Mouse (Mus musculus): Measurements from ENCODE around the gene Gtf2ird2. TPM values are rescaled to one million over a fixed set of nuclear protein-coding genes. Genes with fewer than 3 reads are reported as not detected.

Gtf2ird2 gene
- polyA plus RNA-seq, 1 experiment from 2014 or later: 6.5 TPM

- no peak for ATAC-seq (replicated peaks; ENCODE audit: insufficient number of reproducible peaks, low FRiP score, low TSS enrichment)
These were observed 48.7 kb downstream of the Gtf2ird2 start for GRCm38 (mm10) chr5:134232568-134232967.

GRCm38 (mm10) chr5:134233244-134233651, 49.4 kb downstream of the Gtf2ird2 start:
- H3K27ac ChIP-seq (ENCODE audit: low read depth, low read length): no peak overlapping the region
- 55% methylated on average over 7 of the region's 7 CpGs for WGBS (ENCODE audit: insufficient replicate concordance)
- no peak for ATAC-seq (replicated peaks; ENCODE audit: insufficient number of reproducible peaks, low FRiP score, low TSS enrichment)
- H3K36me3 ChIP-seq (ENCODE audit: control insufficient read depth, insufficient read depth, low read length): peaks cover 23% of the 10 kb centered on the region
- no peak overlapping the region for H3K4me3 ChIP-seq (ENCODE audit: low read depth, low read length)
- H3K4me1 ChIP-seq (ENCODE audit: control insufficient read depth, insufficient read depth, low read length): peaks cover 28% of the 10 kb centered on the region
- H3K27me3 ChIP-seq (ENCODE audit: control insufficient read depth, insufficient read depth, low read length): no peaks in the 10 kb centered on the region
- H3K9me3 ChIP-seq (replicated peaks; ENCODE audit: control insufficient read depth, low read length): no peaks in the 10 kb centered on the region
- no peak overlapping the region for H3K4me2 ChIP-seq
- H3K9ac ChIP-seq (ENCODE audit: low read depth, low read length): no peak overlapping the region

More at GRCm38 (mm10) chr5:134232568-134232967, 48.7 kb downstream of the Gtf2ird2 start:
- Histone ChIP-seq H3K27ac (ENCODE audit: low read depth, low read length) (0 out of 2 replicates have a peak overlapping the region, but pooled peaks have one; percentile 24), H3K4me1 (ENCODE audit: control insufficient read depth, insufficient read depth, low read length) (peaks cover 33% of the 10 kb centered on the region), H3K9me3 (replicated peaks; ENCODE audit: control insufficient read depth, low read length) (no peaks in the 10 kb centered on the region), H3K4me3 (ENCODE audit: low read depth, low read length) (no peak overlapping the region), H3K36me3 (ENCODE audit: control insufficient read depth, insufficient read depth, low read length) (peaks cover 17% of the 10 kb centered on the region), H3K4me2 (no peak overlapping the region), H3K9ac (ENCODE audit: low read depth, low read length) (no peak overlapping the region), H3K27me3 (ENCODE audit: control insufficient read depth, insufficient read depth, low read length) (no peaks in the 10 kb centered on the region)
- 32% methylated on average over 7 of the region's 7 CpGs for WGBS (ENCODE audit: insufficient replicate concordance)

GRCm38 (mm10) chr5:134234205-134234604, 50.4 kb downstream of the Gtf2ird2 start:
- H3K27ac ChIP-seq (ENCODE audit: low read depth, low read length): no peak overlapping the region
- ATAC-seq (replicated peaks; ENCODE audit: insufficient number of reproducible peaks, low FRiP score, low TSS enrichment): no peak
- H3K4me2 ChIP-seq: no peak overlapping the region
- H3K36me3 ChIP-seq (ENCODE audit: control insufficient read depth, insufficient read depth, low read length): peaks cover 32% of the 10 kb centered on the region
- no peaks in the 10 kb centered on the region for H3K9me3 ChIP-seq (replicated peaks; ENCODE audit: control insufficient read depth, low read length)
- H3K4me1 ChIP-seq (ENCODE audit: control insufficient read depth, insufficient read depth, low read length): peaks cover 24% of the 10 kb centered on the region
- H3K9ac ChIP-seq (ENCODE audit: low read depth, low read length): no peak overlapping the region
- H3K4me3 ChIP-seq (ENCODE audit: low read depth, low read length): no peak overlapping the region
- WGBS (ENCODE audit: insufficient replicate concordance): 62% methylated on average over 2 of the region's 2 CpGs
- H3K27me3 ChIP-seq (ENCODE audit: control insufficient read depth, insufficient read depth, low read length): no peaks in the 10 kb centered on the region

GRCm38 (mm10) chr5:134235111-134235510, 51.3 kb downstream of the Gtf2ird2 start:
- no peak for ATAC-seq (replicated peaks; ENCODE audit: insufficient number of reproducible peaks, low FRiP score, low TSS enrichment)
- Histone ChIP-seq H3K4me1 (ENCODE audit: control insufficient read depth, insufficient read depth, low read length) (peaks cover 24% of the 10 kb centered on the region), H3K27me3 (ENCODE audit: control insufficient read depth, insufficient read depth, low read length) (no peaks in the 10 kb centered on the region), H3K36me3 (ENCODE audit: control insufficient read depth, insufficient read depth, low read length) (peaks cover 41% of the 10 kb centered on the region), H3K27ac (ENCODE audit: low read depth, low read length) (peak overlapping the region; percentile 67), H3K4me2 (no peak overlapping the region), H3K9me3 (replicated peaks; ENCODE audit: control insufficient read depth, low read length) (no peaks in the 10 kb centered on the region), H3K9ac (ENCODE audit: low read depth, low read length) (peak overlapping the region; percentile 50; the same call in 1 of the 2 replicates), H3K4me3 (ENCODE audit: low read depth, low read length) (no peak overlapping the region)
- 30% methylated on average over 6 of the region's 6 CpGs for WGBS (ENCODE audit: insufficient replicate concordance)

GRCm38 (mm10) chr5:134236241-134236640, 52.4 kb downstream of the Gtf2ird2 start:
- Histone ChIP-seq H3K9ac (ENCODE audit: low read depth, low read length) (no peak overlapping the region), H3K4me2 (no peak overlapping the region), H3K4me3 (ENCODE audit: low read depth, low read length) (no peak overlapping the region), H3K27me3 (ENCODE audit: control insufficient read depth, insufficient read depth, low read length) (no peaks in the 10 kb centered on the region), H3K4me1 (ENCODE audit: control insufficient read depth, insufficient read depth, low read length) (peaks cover 24% of the 10 kb centered on the region), H3K36me3 (ENCODE audit: control insufficient read depth, insufficient read depth, low read length) (peaks cover 52% of the 10 kb centered on the region), H3K27ac (ENCODE audit: low read depth, low read length) (0 out of 2 replicates have a peak overlapping the region, but pooled peaks have one; percentile 67), H3K9me3 (replicated peaks; ENCODE audit: control insufficient read depth, low read length) (no peaks in the 10 kb centered on the region)
- ATAC-seq (replicated peaks; ENCODE audit: insufficient number of reproducible peaks, low FRiP score, low TSS enrichment): no peak
- 79% methylated on average over 3 of the region's 3 CpGs for WGBS (ENCODE audit: insufficient replicate concordance)

GRCm38 (mm10) chr5:134236796-134237195, 53.0 kb downstream of the Gtf2ird2 start:
- WGBS (ENCODE audit: insufficient replicate concordance): 89% methylated on average over 6 of the region's 6 CpGs

GRCm38 (mm10) chr5:134237508-134237907, 53.7 kb downstream of the Gtf2ird2 start:
- no peaks in the 10 kb centered on the region for H3K27me3 ChIP-seq (ENCODE audit: control insufficient read depth, insufficient read depth, low read length)
- peaks cover 18% of the 10 kb centered on the region for H3K4me1 ChIP-seq (ENCODE audit: control insufficient read depth, insufficient read depth, low read length)
- H3K4me3 ChIP-seq (ENCODE audit: low read depth, low read length): no peak overlapping the region
- no peak overlapping the region for H3K4me2 ChIP-seq
- H3K27ac ChIP-seq (ENCODE audit: low read depth, low read length): no peak overlapping the region
- H3K9ac ChIP-seq (ENCODE audit: low read depth, low read length): no peak overlapping the region
- no peak for ATAC-seq (replicated peaks; ENCODE audit: insufficient number of reproducible peaks, low FRiP score, low TSS enrichment)
- peaks cover 64% of the 10 kb centered on the region for H3K36me3 ChIP-seq (ENCODE audit: control insufficient read depth, insufficient read depth, low read length)
- 93% methylated on average over 11 of the region's 11 CpGs for WGBS (ENCODE audit: insufficient replicate concordance)
- H3K9me3 ChIP-seq (replicated peaks; ENCODE audit: control insufficient read depth, low read length): no peaks in the 10 kb centered on the region

More at GRCm38 (mm10) chr5:134236796-134237195, 53.0 kb downstream of the Gtf2ird2 start:
- no peak for ATAC-seq (replicated peaks; ENCODE audit: insufficient number of reproducible peaks, low FRiP score, low TSS enrichment)
- Histone ChIP-seq H3K4me2 (no peak overlapping the region), H3K4me1 (ENCODE audit: control insufficient read depth, insufficient read depth, low read length) (peaks cover 24% of the 10 kb centered on the region), H3K27me3 (ENCODE audit: control insufficient read depth, insufficient read depth, low read length) (no peaks in the 10 kb centered on the region), H3K4me3 (ENCODE audit: low read depth, low read length) (no peak overlapping the region), H3K36me3 (ENCODE audit: control insufficient read depth, insufficient read depth, low read length) (peaks cover 57% of the 10 kb centered on the region), H3K9me3 (replicated peaks; ENCODE audit: control insufficient read depth, low read length) (no peaks in the 10 kb centered on the region), H3K27ac (ENCODE audit: low read depth, low read length) (no peak overlapping the region), H3K9ac (ENCODE audit: low read depth, low read length) (no peak overlapping the region)

GRCm38 (mm10) chr5:134237936-134238760, 54.3 kb downstream of the Gtf2ird2 start:
- H3K4me3 ChIP-seq (ENCODE audit: low read depth, low read length): no peak overlapping the region
- no peaks in the 10 kb centered on the region for H3K27me3 ChIP-seq (ENCODE audit: control insufficient read depth, insufficient read depth, low read length)
- WGBS (ENCODE audit: insufficient replicate concordance): 89% methylated on average over 28 of the region's 28 CpGs
- H3K9ac ChIP-seq (ENCODE audit: low read depth, low read length): no peak overlapping the region
- no peak overlapping the region for H3K27ac ChIP-seq (ENCODE audit: low read depth, low read length)
- no peaks in the 10 kb centered on the region for H3K9me3 ChIP-seq (replicated peaks; ENCODE audit: control insufficient read depth, low read length)
- peaks cover 70% of the 10 kb centered on the region for H3K36me3 ChIP-seq (ENCODE audit: control insufficient read depth, insufficient read depth, low read length)
- H3K4me2 ChIP-seq: no peak overlapping the region
- no peak for ATAC-seq (replicated peaks; ENCODE audit: insufficient number of reproducible peaks, low FRiP score, low TSS enrichment)
- peaks cover 16% of the 10 kb centered on the region for H3K4me1 ChIP-seq (ENCODE audit: control insufficient read depth, insufficient read depth, low read length)
